In genomic region chr9:79045314-79045713, GRCm38 (mm10) we compare ENCODE assay signal across 9 mouse cellular contexts.
DNase-seq lines count a peak whose midpoint lies in the region; ATAC-seq and TF ChIP-seq lines count a peak whose summit lies in the region.
"Had no signal": no experiment of that assay in that cellular context is flagged by ENCODE, and none has a peak within 500 bp of the region (broad histone marks: within the 10 kb centered on the region; RNA-seq: fewer than 3 reads in every experiment).

No protein-coding gene starts in this region.

- WGBS in lung, adult 2 months: 8% methylated on average over 2 of the region's 2 CpGs

- no peak overlapping the region for H3K4me3 ChIP-seq in lung, adult 2 months (replicated peaks; ENCODE audit: extremely low read depth, low read depth, low read length)
- H3K4me3 ChIP-seq: liver, embryonic 13.5 days had no signal

- DNase-seq in cerebellum, postnatal 10 days: peak; percentile 41 to 45
- no peak for DNase-seq in cerebellum, adult 9-11 months
- DNase-seq in left cerebral cortex, adult 18-20 months (ENCODE audit: low spot score in 2 of 2): peak; percentile 17 to 43
- no peak for DNase-seq in left cerebral cortex, adult 8-10 months (ENCODE audit: low spot score in 2 of 2)
- peak; percentile 63 for DNase-seq in adrenal gland, postnatal 14 days
- peak; percentile 8 for DNase-seq in lung, adult 2 months
- DNase-seq in thymus, postnatal 36 days: no peak
- DNase-seq: liver, embryonic 13.5 days had no signal

- no peak for TF ChIP-seq CTCF in lung, adult 2 months (IDR thresholded peaks at IDR 0.05; ENCODE audit: insufficient read depth, low read length)

- no peak for ATAC-seq in cerebellum, adult (ENCODE audit: insufficient number of reproducible peaks, low FRiP score, low TSS enrichment)

- H3K4me1 ChIP-seq in lung, adult 2 months (ENCODE audit: control insufficient read depth, insufficient read depth, low read length): no peaks in the 10 kb centered on the region
- H3K4me1 ChIP-seq: liver, embryonic 13.5 days had no signal

- no peak for TF ChIP-seq POLR2A in lung, adult 2 months (IDR thresholded peaks at IDR 0.05; ENCODE audit: borderline replicate concordance, extremely low read depth, low read depth, low read length)

Comparison
In these comparisons a context has a peak if more than half of its experiments do, and no peak if none do; other contexts are left out.
1. DNase-seq: peak in cerebellum, postnatal 10 days (2 of 2), left cerebral cortex, adult 18-20 months (2 of 2), adrenal gland, postnatal 14 days (single experiment) and lung, adult 2 months (single experiment); none in cerebellum, adult 9-11 months (single experiment), left cerebral cortex, adult 8-10 months (0 of 2) and thymus, postnatal 36 days (0 of 2).